In the genomic region with DNA sequence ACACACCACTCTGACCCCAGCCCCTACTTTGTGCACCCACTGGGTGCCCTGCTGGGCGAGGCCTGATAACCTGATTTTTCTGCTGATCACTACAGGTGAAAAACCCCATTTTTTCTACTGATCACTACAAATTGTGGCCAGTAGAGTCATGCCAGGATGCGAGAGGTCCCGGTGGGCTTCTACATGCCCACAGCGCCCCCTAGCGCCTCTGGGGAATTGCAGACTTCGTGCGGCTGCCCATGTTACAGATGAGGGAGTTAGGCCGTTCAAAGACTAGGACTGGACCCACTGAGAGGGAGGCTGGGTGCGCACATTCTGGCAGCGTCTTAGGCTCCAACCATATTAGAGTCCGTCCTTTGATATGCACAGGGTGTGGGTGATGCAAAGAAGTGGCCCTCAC, we compare ENCODE assay signal across 8 mouse cellular contexts. TPM values are rescaled to one million over a fixed set of nuclear protein-coding genes. Genes with fewer than 3 reads are reported as not detected.
DNase-seq lines count a peak whose midpoint lies in the region; ATAC-seq and TF ChIP-seq lines count a peak whose summit lies in the region.

No protein-coding gene starts in this region.

- no peaks in the 10 kb centered on the region for H3K27me3 ChIP-seq in thymus, adult 2 months (ENCODE audit: control insufficient read depth, insufficient read depth, low read length)
- peaks cover 14% of the 10 kb centered on the region for H3K27me3 ChIP-seq in forebrain, embryonic 13.5 days
- no peaks in the 10 kb centered on the region; the same call in 1 of the 2 replicates for H3K27me3 ChIP-seq in midbrain, embryonic 14.5 days (ENCODE audit: control insufficient read depth, insufficient read depth, low read length)

- H3K9me3 ChIP-seq in forebrain, embryonic 13.5 days (replicated peaks), result no peaks in the 10 kb centered on the region
- no peaks in the 10 kb centered on the region for H3K9me3 ChIP-seq in midbrain, embryonic 14.5 days (ENCODE audit: control insufficient read depth, low read length)

- no peak for ATAC-seq in cerebellum, adult (ENCODE audit: insufficient number of reproducible peaks, low FRiP score, low TSS enrichment)
- no peak for ATAC-seq in forebrain, embryonic 13.5 days
- ATAC-seq in midbrain, embryonic 14.5 days (ENCODE audit: low FRiP score, low TSS enrichment), result no peak

- no peak overlapping the region for H3K4me3 ChIP-seq in thymus, adult 2 months (ENCODE audit: control insufficient read depth, insufficient read depth, low read length)
- H3K4me3 ChIP-seq in forebrain, embryonic 13.5 days, result peak overlapping the region; percentile 16; the same call in 1 of the 2 replicates
- no peak overlapping the region for H3K4me3 ChIP-seq in midbrain, embryonic 14.5 days (replicated peaks; ENCODE audit: low read depth, low read length)

- no peak for TF ChIP-seq POLR2A in thymus, adult 2 months (IDR thresholded peaks at IDR 0.05; ENCODE audit: control insufficient read depth, extremely low read depth, insufficient read depth, low read length, poor library complexity)

- DNase-seq in cerebellum, adult 8-10 months, result peak; percentile 32
- DNase-seq in thymus, adult 2 months, result peak; percentile 70
- no peak for DNase-seq in thymus, adult 18-20 months
- peak; percentile 27 for DNase-seq in kidney, postnatal 14 days
- DNase-seq in midbrain, embryonic 14.5 days, result peak; percentile 74
- peak; percentile 52 to 81 for DNase-seq in thymus, postnatal 10 days (ENCODE audit: low spot score in 2 of 2)

- H3K9ac ChIP-seq in forebrain, embryonic 13.5 days, result no peak overlapping the region
- no peak overlapping the region for H3K9ac ChIP-seq in midbrain, embryonic 14.5 days (replicated peaks; ENCODE audit: low read length)

- peak; percentile 91 for TF ChIP-seq CTCF in thymus, adult 2 months (IDR thresholded peaks at IDR 0.05; ENCODE audit: borderline replicate concordance, control insufficient read depth, extremely low read depth, insufficient read depth, low read length, poor library complexity)

- no peaks in the 10 kb centered on the region for H3K4me1 ChIP-seq in thymus, adult 2 months (replicated peaks; ENCODE audit: control insufficient read depth, insufficient read depth, low read length)
- H3K4me1 ChIP-seq in forebrain, embryonic 13.5 days, result peaks cover 26% of the 10 kb centered on the region
- H3K4me1 ChIP-seq in midbrain, embryonic 14.5 days (ENCODE audit: control insufficient read depth, insufficient read depth, low read length), result no peaks in the 10 kb centered on the region; the same call in 1 of the 2 replicates

- no peaks in the 10 kb centered on the region for H3K36me3 ChIP-seq in thymus, adult 2 months (ENCODE audit: control insufficient read depth, insufficient read depth, low read length)
- H3K36me3 ChIP-seq in forebrain, embryonic 13.5 days (ENCODE audit: poor library complexity, severe bottlenecking), result no peaks in the 10 kb centered on the region
- H3K36me3 ChIP-seq in midbrain, embryonic 14.5 days (ENCODE audit: control insufficient read depth, insufficient read depth, low read length), result no peaks in the 10 kb centered on the region

- H3K27ac ChIP-seq in thymus, adult 2 months (ENCODE audit: control insufficient read depth, insufficient read depth, low read length), result no peak overlapping the region
- H3K27ac ChIP-seq in forebrain, embryonic 13.5 days, result no peak overlapping the region
- no peak overlapping the region for H3K27ac ChIP-seq in midbrain, embryonic 14.5 days (replicated peaks; ENCODE audit: low read depth, low read length)

- H3K4me2 ChIP-seq in forebrain, embryonic 13.5 days, result peak overlapping the region; percentile 47
- peak overlapping the region; percentile 32 for H3K4me2 ChIP-seq in midbrain, embryonic 14.5 days (ENCODE audit: low read length)

- 38% methylated on average over 11 of the region's 11 CpGs for WGBS in thymus, adult 2 months
- WGBS in forebrain, embryonic 13.5 days, result 23% methylated on average over 11 of the region's 11 CpGs
- 24% methylated on average over 11 of the region's 11 CpGs for WGBS in midbrain, embryonic 14.5 days

RNA-seq across cellular contexts. Expression of a gene that starts 21.9 kb away (rescaled TPM):
- 9.6 and 10.7 TPM in 2 replicates for polyA plus RNA-seq in thymus, adult 2 months (2012; rRNA removed)
- not detected in 2 replicates for polyA plus RNA-seq in forebrain, embryonic 13.5 days (2015; fragmentation: Nextera tagmentation; extraction: Ambion mirVana)
- polyA plus RNA-seq in midbrain, embryonic 14.5 days (2014; fragmentation: Nextera tagmentation; extraction: Ambion mirVana), result not detected in 2 replicates

Comparison
In these comparisons a context has a peak if more than half of its experiments do, and no peak if none do; other contexts are left out.
1. DNase-seq: peak in cerebellum, adult 8-10 months (single experiment), thymus, adult 2 months (single experiment), kidney, postnatal 14 days (single experiment), midbrain, embryonic 14.5 days (single experiment) and thymus, postnatal 10 days (2 of 2); none in thymus, adult 18-20 months (0 of 2).